Mouse (Mus musculus) ES-E14 (cell line): ENCODE measurements at regions not wholly inside any gene's neighbourhood (a gene's known extent, or its start where the extent isn't known, plus 50 kb on each side); places are given as distances from the start of the nearest gene placed in this dataset.

ENCODE experiments used
- CHD2 ChIP-seq: IDR thresholded peaks from 2 replicates; pipeline ENCODE4 v1.6.1; 2014; ENCODE audit warnings: mild to moderate bottlenecking, low read depth, low read length, inconsistent platforms
- HCFC1 ChIP-seq: IDR thresholded peaks from 2 replicates; pipeline ENCODE4 v1.6.1; 2012; ENCODE audit warnings: low read length, inconsistent platforms, borderline replicate concordance; ENCODE audit not compliant: insufficient read depth
- MAFK ChIP-seq: IDR thresholded peaks from 2 replicates; pipeline ENCODE4 v1.6.1; 2014; ENCODE audit warnings: mild to moderate bottlenecking, low read depth, low read length, inconsistent platforms; ENCODE audit not compliant: insufficient read depth
- ZC3H11A ChIP-seq: IDR thresholded peaks from 2 replicates; pipeline ENCODE4 v1.6.1; 2012; ENCODE audit warnings: low read depth, mild to moderate bottlenecking, inconsistent platforms, low read length, borderline replicate concordance
- ZNF384 ChIP-seq: IDR thresholded peaks from 2 replicates; pipeline ENCODE4 v1.6.1; 2012; ENCODE audit warnings: low read depth, low read length, inconsistent platforms

DNA sequence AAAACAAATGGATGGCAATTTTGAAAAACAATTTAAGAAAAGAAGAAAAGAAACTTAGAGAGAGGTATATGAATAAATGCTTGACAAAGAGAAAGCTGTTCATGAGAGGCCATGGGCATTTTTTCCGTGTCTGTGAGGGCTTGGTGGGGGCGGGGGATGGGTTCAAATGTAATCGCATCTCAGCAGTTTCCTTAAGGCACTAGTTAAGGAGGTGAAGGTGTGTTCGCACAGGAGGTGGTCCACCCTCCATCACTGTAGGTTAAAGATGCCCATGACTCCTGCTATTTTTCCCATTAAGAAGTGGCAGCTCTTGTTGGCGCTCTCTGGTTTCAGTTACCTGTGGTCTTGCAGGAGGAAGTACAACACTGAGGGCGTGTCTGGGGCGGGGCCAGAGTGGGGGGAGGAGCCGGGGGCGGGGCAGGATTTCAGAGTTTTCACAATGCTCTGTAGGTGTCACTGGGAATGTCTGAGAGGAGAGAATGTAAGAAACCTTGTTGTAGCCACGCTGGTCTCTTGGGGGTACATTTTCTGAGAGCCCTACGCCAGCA is 126.0 kb downstream of the Gm10131 start:
- TF ChIP-seq CHD2 (no peak), ZNF384 (no peak), MAFK (no peak), ZC3H11A (no peak), HCFC1 (no peak)
